33 mouse cellular contexts compared by ENCODE assay signal in genomic region chrX:11987602-11988001, GRCm38 (mm10).
"Had no signal": no experiment of that assay in that cellular context is flagged by ENCODE, and none has a peak within 500 bp of the region (broad histone marks: within the 10 kb centered on the region; RNA-seq: fewer than 3 reads in every experiment).

No protein-coding gene starts in this region.

- H3K9me3 ChIP-seq: limb, embryonic 10.5 days; limb, embryonic 12.5 days; limb, embryonic 13.5 days; limb, embryonic 15.5 days; liver, embryonic 12.5 days; liver, embryonic 13.5 days; liver, embryonic 15.5 days; lung, embryonic 15.5 days; megakaryocyte, embryonic 14.5 days; midbrain, embryonic 10.5 days; midbrain, embryonic 12.5 days; midbrain, embryonic 13.5 days; midbrain, embryonic 15.5 days; neural tube, embryonic 12.5 days; neural tube, embryonic 13.5 days had no signal

- H3K9ac ChIP-seq: limb, embryonic 12.5 days; limb, embryonic 13.5 days; limb, embryonic 15.5 days; liver, embryonic 12.5 days; liver, embryonic 13.5 days; liver, embryonic 14.5 days; liver, embryonic 15.5 days; liver, postnatal 0 days; lung, embryonic 14.5 days; lung, embryonic 15.5 days; midbrain, embryonic 12.5 days; midbrain, embryonic 13.5 days; midbrain, embryonic 15.5 days; neural tube, embryonic 12.5 days; neural tube, embryonic 13.5 days had no signal

- H3K36me3 ChIP-seq: limb, embryonic 10.5 days; limb, embryonic 12.5 days; limb, embryonic 13.5 days; limb, embryonic 15.5 days; liver, embryonic 12.5 days; liver, embryonic 13.5 days; liver, embryonic 15.5 days; lung, embryonic 15.5 days; midbrain, embryonic 10.5 days; midbrain, embryonic 12.5 days; midbrain, embryonic 13.5 days; midbrain, embryonic 15.5 days; neural tube, embryonic 12.5 days; neural tube, embryonic 13.5 days had no signal

- ATAC-seq: liver, embryonic 12.5 days; lung, postnatal 0 days; midbrain, embryonic 13.5 days; midbrain, embryonic 15.5 days; midbrain, embryonic 16.5 days had no signal

- H3K27me3 ChIP-seq: liver, embryonic 12.5 days; liver, embryonic 13.5 days; liver, embryonic 15.5 days; lung, embryonic 15.5 days; neural tube, embryonic 12.5 days had no signal

- H3K4me3 ChIP-seq: limb, embryonic 10.5 days; limb, embryonic 12.5 days; limb, embryonic 13.5 days; limb, embryonic 15.5 days; liver, embryonic 12.5 days; liver, embryonic 13.5 days; liver, embryonic 15.5 days; lung, embryonic 15.5 days; megakaryocyte, embryonic 14.5 days; midbrain, embryonic 10.5 days; midbrain, embryonic 12.5 days; midbrain, embryonic 13.5 days; midbrain, embryonic 15.5 days; myocyte; neural tube, embryonic 12.5 days; neural tube, embryonic 13.5 days had no signal

- DNase-seq: left cerebral cortex, postnatal 4 days; liver; liver, embryonic 13.5 days; liver, postnatal 0 days; lung, adult 18-20 months; lung, adult 2 months; lung, embryonic 14.5 days; lung, postnatal 10 days; lung, postnatal 14 days; lung, postnatal 36 days; lung, postnatal 4 days; midbrain, embryonic 14.5 days had no signal

- H3K4me2 ChIP-seq: limb, embryonic 12.5 days; limb, embryonic 13.5 days; limb, embryonic 15.5 days; liver, embryonic 11.5 days; liver, embryonic 12.5 days; liver, embryonic 13.5 days; liver, embryonic 15.5 days; lung, embryonic 14.5 days; lung, embryonic 15.5 days; midbrain, embryonic 11.5 days; midbrain, embryonic 12.5 days; midbrain, embryonic 13.5 days; midbrain, embryonic 15.5 days; neural tube, embryonic 12.5 days; neural tube, embryonic 13.5 days had no signal

- H3K27ac ChIP-seq: limb, embryonic 10.5 days; limb, embryonic 12.5 days; limb, embryonic 13.5 days; limb, embryonic 15.5 days; liver, embryonic 12.5 days; liver, embryonic 13.5 days; liver, embryonic 14.5 days; liver, embryonic 15.5 days; lung, embryonic 15.5 days; macrophage; midbrain, embryonic 12.5 days; midbrain, embryonic 13.5 days; midbrain, embryonic 15.5 days; neural tube, embryonic 12.5 days; neural tube, embryonic 13.5 days had no signal

- H3K4me1 ChIP-seq: limb, embryonic 15.5 days; lung, embryonic 15.5 days; midbrain, embryonic 12.5 days; midbrain, embryonic 13.5 days; midbrain, embryonic 15.5 days; neural tube, embryonic 12.5 days; neural tube, embryonic 13.5 days had no signal
